Mouse (Mus musculus): ENCODE results near the gene Wdr38.

- no peak for TF ChIP-seq POLR2A (IDR thresholded peaks at IDR 0.05; ENCODE audit: borderline replicate concordance, extremely low read depth, insufficient read depth, insufficient read length, poor library complexity, severe bottlenecking)
- TF ChIP-seq CTCF (IDR thresholded peaks at IDR 0.05; ENCODE audit: borderline replicate concordance, extremely low read depth, insufficient read depth, insufficient read length) = no peak
Measured at GRCm38 (mm10) chr2:38975181-38975580, 22.1 kb upstream of the Wdr38 start.
